Mouse (Mus musculus) small intestine, adult 2 months (tissue): Measurements from ENCODE around the gene Sh3glb2. TPM values are rescaled to one million over a fixed set of nuclear protein-coding genes. Genes with fewer than 3 reads are reported as not detected.

Experiments used
- H3K27ac ChIP-seq: fragments of 200-500 bp; 2 replicates; pipeline ENCODE4 v1.5.1; 2012; ENCODE audit warnings: low read depth, low read length, control low read depth, inconsistent platforms; ENCODE audit not compliant: insufficient read depth
- H3K27me3 ChIP-seq: fragments of 200-500 bp; 2 replicates; pipeline ENCODE4 v1.6.1; 2012; ENCODE audit warnings: mild to moderate bottlenecking, moderate library complexity, low read length, inconsistent platforms; ENCODE audit not compliant: control insufficient read depth, insufficient read depth
- H3K36me3 ChIP-seq: fragments of 200-500 bp; 2 replicates; pipeline ENCODE4 v1.6.1; 2012; ENCODE audit warnings: mild to moderate bottlenecking, low read length, control low read depth, inconsistent platforms; ENCODE audit not compliant: control insufficient read depth, insufficient read depth
- H3K4me1 ChIP-seq: fragments of 200-500 bp; 2 replicates; pipeline ENCODE4 v1.6.1; 2012; ENCODE audit warnings: low read length, inconsistent platforms, mixed read lengths; ENCODE audit not compliant: control insufficient read depth, insufficient read depth, insufficient read length
- H3K4me3 ChIP-seq: fragments of 200-500 bp; 2 replicates; pipeline ENCODE4 v1.5.1; 2012; ENCODE audit warnings: low read depth, mild to moderate bottlenecking, control low read depth, inconsistent platforms, low read length, moderate library complexity
- CTCF ChIP-seq: fragments of 200-500 bp; IDR thresholded peaks from 2 replicates; pipeline ENCODE4 v1.5.1; 2012; ENCODE audit warnings: low read depth, mild to moderate bottlenecking, control low read depth, inconsistent platforms, low read length, moderate library complexity, mixed read lengths; ENCODE audit not compliant: insufficient replicate concordance, insufficient read length; ENCODE audit errors: extremely low read depth
- POLR2A ChIP-seq: fragments of 200-500 bp; IDR thresholded peaks from 2 replicates; pipeline ENCODE4 v1.6.1; 2012; ENCODE audit warnings: low read depth, mild to moderate bottlenecking, control low read depth, inconsistent platforms, low read length, moderate library complexity
- WGBS: fragments of 180-500 bp; shearing (Covaris S2); methylation state at CpG from one replicate; pipeline ENCODE4 v1.1.7; 2018; 5-methylcytosine and 5-hydroxymethylcytosine counted together
- polyA plus RNA-seq: library from polyadenylated mRNA; depleted of rRNA; stranded (reverse); fragments of >200 nt; gene quantifications from 2 replicates; pipeline ENCODE4 v1.2.3, GENCODE M21; 2012

The Sh3glb2 gene
- polyA plus RNA-seq, 1 experiment = 158 TPM

DNA sequence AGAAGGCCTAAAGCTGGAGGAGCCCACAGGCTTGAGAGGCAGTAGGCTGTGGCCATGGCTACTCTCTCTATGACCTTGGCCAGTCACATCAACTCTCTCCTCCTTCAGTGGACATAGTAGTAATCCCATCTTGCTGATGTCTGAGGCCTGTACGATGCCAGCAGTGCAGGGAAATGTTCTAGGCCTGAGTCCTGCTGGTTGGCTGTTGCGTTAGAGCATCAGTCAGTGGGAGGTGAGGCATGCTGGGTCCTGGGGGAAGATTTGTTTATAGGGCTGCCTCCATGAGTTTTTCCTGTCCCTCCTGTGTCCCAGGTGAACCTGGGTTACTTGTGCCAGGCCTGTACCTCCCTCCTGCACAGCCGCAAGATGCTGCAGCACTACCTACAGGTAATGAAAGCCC, 17.1 kb downstream of the Sh3glb2 start:
- Histone ChIP-seq H3K36me3 (peaks cover 76% of the 10 kb centered on the region), H3K4me1 (no peaks in the 10 kb centered on the region), H3K4me3 (no peak overlapping the region), H3K27me3 (no peaks in the 10 kb centered on the region), H3K27ac (no peak overlapping the region)
- WGBS = 90% methylated on average over 3 of the region's 3 CpGs
- no peak for TF ChIP-seq POLR2A

- H3K4me1 ChIP-seq = no peaks in the 10 kb centered on the region
- peaks cover 76% of the 10 kb centered on the region for H3K36me3 ChIP-seq
- TF ChIP-seq POLR2A = no peak
- TF ChIP-seq CTCF = no peak
- 87% methylated on average over 12 of the region's 12 CpGs for WGBS
- no peaks in the 10 kb centered on the region for H3K27me3 ChIP-seq
- no peak overlapping the region for H3K4me3 ChIP-seq
- H3K27ac ChIP-seq = no peak overlapping the region
Measured at GRCm38 (mm10) chr2:30337179-30337578, 22.0 kb downstream of the Sh3glb2 start.

DNA sequence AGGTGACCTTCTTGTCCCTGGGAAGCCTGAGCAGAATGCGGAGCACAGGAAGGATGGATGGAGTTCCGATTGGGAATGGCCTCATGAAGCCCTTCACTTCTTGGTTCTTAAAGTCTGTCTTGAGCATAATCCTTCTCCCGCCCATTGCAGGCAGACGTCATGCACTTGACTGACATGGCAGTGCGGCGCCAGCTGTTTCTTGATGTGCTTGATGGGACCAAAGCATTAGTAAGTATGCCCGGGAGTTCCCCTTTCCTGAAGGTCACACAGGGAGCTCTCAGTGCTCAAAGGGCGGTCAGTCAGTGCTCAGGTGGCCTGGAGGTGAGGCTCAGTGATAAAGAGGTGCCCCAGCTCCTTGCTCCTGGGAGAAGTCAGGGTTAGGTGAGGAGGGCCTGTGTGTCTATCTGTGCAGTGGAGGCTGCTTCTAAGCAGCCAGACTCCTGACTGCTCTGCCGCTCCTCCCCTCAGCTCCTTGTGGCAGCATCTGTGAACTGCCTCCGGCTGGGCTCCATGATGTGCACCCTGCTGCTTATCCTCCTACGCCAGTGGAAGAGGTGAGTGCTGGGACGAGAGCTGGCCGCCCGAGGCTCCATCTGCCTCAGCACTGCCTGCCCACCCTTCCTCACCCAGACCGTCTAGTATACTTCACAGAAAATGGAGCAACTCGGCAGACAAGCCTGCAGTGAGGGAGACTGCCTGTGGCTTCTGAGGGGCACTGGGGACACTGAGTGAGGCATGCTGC, 22.8 kb downstream of the Sh3glb2 start:
- TF ChIP-seq CTCF (no peak), POLR2A (no peak)
- no peak overlapping the region for H3K27ac ChIP-seq
- peaks cover 75% of the 10 kb centered on the region for H3K36me3 ChIP-seq
- 92% methylated on average over 16 of the region's 16 CpGs for WGBS
- no peaks in the 10 kb centered on the region for H3K4me1 ChIP-seq
- H3K27me3 ChIP-seq = no peaks in the 10 kb centered on the region
- no peak overlapping the region for H3K4me3 ChIP-seq

GRCm38 (mm10) chr2:30335324-30335723, 23.8 kb downstream of the Sh3glb2 start:
- H3K36me3 ChIP-seq = peaks cover 79% of the 10 kb centered on the region
- no peak overlapping the region for H3K27ac ChIP-seq
- 95% methylated on average over 2 of the region's 2 CpGs for WGBS
- H3K4me1 ChIP-seq = no peaks in the 10 kb centered on the region
- H3K27me3 ChIP-seq = no peaks in the 10 kb centered on the region
- TF ChIP-seq POLR2A (no peak), CTCF (no peak)
- no peak overlapping the region for H3K4me3 ChIP-seq

GRCm38 (mm10) chr2:30328791-30329190, 30.3 kb downstream of the Sh3glb2 start:
- Histone ChIP-seq H3K4me1 (no peaks in the 10 kb centered on the region), H3K4me3 (no peak overlapping the region), H3K36me3 (peaks cover 78% of the 10 kb centered on the region), H3K27me3 (no peaks in the 10 kb centered on the region), H3K27ac (no peak overlapping the region)
- TF ChIP-seq POLR2A (no peak), CTCF (no peak)
- WGBS = 74% methylated on average over 3 of the region's 3 CpGs

DNA sequence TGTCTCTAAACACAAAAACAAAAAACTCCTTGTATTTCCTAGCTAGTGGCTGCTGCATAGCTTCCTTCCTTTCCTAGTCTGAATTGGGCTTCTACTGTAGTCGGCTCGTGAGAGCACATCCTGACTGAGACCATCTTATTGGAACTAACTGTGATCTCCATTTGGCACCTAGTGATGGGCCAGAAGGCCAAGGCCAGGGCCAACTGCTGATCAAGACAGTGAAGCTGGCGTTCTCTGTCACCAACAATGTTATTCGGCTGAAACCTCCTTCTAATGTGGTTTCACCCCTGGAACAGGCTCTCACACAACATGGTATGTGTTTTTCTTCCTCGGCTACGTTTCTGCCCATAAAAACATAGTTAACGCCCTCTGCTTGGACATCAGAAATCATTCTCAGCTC, 31.9 kb downstream of the Sh3glb2 start:
- Histone ChIP-seq H3K4me3 (no peak overlapping the region), H3K27me3 (no peaks in the 10 kb centered on the region), H3K27ac (no peak overlapping the region), H3K36me3 (peaks cover 78% of the 10 kb centered on the region), H3K4me1 (no peaks in the 10 kb centered on the region)
- no peak for TF ChIP-seq POLR2A
- no peak for TF ChIP-seq CTCF
- WGBS = 91% methylated on average over 7 of the region's 7 CpGs

DNA sequence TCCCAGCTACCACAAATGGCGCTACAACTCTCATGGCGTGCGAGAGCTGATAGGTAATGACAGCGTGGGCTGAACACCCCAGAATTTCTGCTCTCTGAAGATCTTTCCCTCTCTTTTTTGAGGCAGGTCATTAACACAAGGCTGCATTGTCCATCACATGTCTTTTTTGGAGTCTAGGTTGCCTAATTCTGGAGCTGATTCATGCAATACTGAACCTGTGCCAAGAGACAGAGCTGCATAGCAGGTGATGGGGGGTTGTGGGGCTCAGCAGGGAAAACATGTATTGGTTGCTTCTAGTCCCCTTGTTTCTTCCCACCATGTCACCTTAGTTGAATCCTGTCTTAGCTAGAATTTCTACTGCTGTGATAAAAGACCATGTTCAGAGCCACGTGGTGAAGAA, 33.8 kb downstream of the Sh3glb2 start:
- TF ChIP-seq CTCF = no peak
- no peak for TF ChIP-seq POLR2A
- H3K4me3 ChIP-seq = no peak overlapping the region
- WGBS = 92% methylated on average over 5 of the region's 5 CpGs
- H3K36me3 ChIP-seq = peaks cover 79% of the 10 kb centered on the region
- no peaks in the 10 kb centered on the region for H3K27me3 ChIP-seq
- no peak overlapping the region for H3K27ac ChIP-seq
- H3K4me1 ChIP-seq = no peaks in the 10 kb centered on the region
